Mouse (Mus musculus) brain, embryonic 14.5 days (tissue): ENCODE measurements around the gene Hoxd9. TPM values are rescaled to one million over a fixed set of nuclear protein-coding genes. Genes with fewer than 3 reads are reported as not detected.

ENCODE experiments used
- DNase-seq: peaks from one replicate; pipeline ENCODE4 v3.0.0-alpha.2; 2011; ENCODE audit warnings: low read depth
- CTCF ChIP-seq: fragments of 200-500 bp; IDR thresholded peaks from 2 replicates; pipeline ENCODE4 v1.5.1; 2012; ENCODE audit warnings: inconsistent platforms, mild to moderate bottlenecking, moderate library complexity, borderline replicate concordance; ENCODE audit not compliant: insufficient read depth, insufficient read length; ENCODE audit errors: extremely low read depth
- POLR2A ChIP-seq: fragments of 200-500 bp; IDR thresholded peaks from 2 replicates; pipeline ENCODE4 v1.6.1; 2012; ENCODE audit warnings: mild to moderate bottlenecking, inconsistent platforms, borderline replicate concordance; ENCODE audit not compliant: poor library complexity, insufficient read depth, insufficient read length, severe bottlenecking; ENCODE audit errors: extremely low read depth
- polyA plus RNA-seq: library from polyadenylated mRNA; depleted of rRNA; stranded (reverse); fragments of >200 nt; gene quantifications from 2 replicates; pipeline ENCODE4 v1.2.3, GENCODE M21; 2012

The Hoxd9 gene
- polyA plus RNA-seq, 1 experiment: 0.36 TPM

DNA sequence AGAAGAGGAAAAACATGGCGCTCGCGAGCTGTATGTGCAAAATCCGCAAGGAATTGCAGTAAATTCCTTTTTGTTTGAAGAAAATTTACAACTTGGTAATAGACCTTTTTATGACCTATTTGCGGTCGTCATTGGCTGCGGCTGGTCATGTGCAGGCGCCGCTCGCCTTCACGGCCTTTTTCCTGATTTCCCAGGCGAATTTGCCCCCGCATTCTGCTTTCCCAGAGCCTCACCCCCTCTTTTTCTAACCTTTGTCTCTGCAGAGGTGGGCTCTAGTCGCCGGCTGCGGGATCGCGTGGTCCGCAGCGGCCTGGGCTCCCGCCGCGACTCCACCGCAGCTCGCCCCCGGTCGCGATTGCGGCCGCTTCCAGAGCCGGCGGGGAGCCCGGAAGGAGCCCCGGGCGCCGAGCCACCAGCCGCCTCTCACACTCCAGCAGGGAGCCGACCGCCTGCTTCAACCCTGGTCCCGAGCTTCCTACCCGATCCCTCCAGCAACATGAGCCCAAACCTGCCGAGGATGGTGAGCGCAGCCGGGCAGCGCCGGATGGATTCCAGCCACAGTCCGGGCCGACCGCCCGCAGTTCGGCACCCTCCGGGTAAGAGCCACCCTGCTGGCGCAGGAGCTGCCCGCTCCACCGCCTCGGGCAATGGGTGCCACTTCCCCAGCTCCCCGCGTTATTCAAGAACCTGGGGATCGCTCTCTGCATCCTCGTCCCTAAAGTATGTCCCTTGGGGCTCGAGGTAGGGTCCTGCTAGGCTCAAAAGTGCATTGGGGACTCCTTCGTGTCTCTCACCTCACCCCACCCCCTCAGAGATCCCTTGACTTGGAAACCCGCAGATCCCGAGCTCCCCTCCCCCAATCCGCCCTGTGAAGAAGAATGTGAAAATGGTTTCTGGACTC lies 14.4 kb downstream of the Hoxd9 start, which contains the start of the genes Hoxd3 and Hoxd4:
TSS of gene Hoxd3 (plus strand) at position 207 of the 901 bp plus-strand sequence.
TSS of gene Hoxd4 (plus strand) at position 209 of the 901 bp plus-strand sequence.
- TF ChIP-seq POLR2A (no peak), CTCF (no peak)
- peak; percentile 51 for DNase-seq

GRCm38 (mm10) chr2:74713239-74714150 lies 16.0 kb downstream of the Hoxd9 start:
- DNase-seq: peak; percentile 55
- no peak for TF ChIP-seq CTCF
- no peak for TF ChIP-seq POLR2A

DNA sequence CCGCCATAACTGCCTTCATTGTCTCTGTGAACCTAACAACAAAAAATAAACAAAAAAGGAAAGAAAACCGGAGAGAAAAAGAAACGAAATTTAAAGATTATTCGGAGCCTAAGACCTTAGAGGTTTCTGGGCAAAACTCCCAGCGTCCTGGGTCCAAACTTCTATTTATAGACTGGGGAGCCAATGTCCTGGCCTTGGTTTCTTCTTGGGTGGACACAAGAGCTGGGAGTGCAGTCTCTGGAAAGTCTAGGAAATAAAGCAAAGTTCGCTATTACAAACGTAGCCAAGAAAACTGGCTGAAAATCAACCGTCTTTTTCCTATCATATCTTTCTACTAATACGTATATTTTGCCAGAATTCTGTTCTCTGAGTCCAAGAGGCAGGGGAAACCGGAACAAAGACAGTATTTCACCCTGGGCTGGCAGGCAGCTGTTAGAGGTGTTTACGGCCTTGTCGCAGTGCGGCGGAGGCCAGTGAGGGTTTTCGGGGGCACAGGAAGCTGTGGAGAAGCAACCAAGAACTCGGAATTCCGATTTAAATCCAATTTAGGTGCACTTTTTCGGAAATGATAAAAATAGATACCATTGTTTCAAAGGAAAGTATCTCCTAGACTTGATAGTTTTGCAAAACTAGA lies 16.7 kb downstream of the Hoxd9 start:
- no peak for TF ChIP-seq CTCF
- no peak for TF ChIP-seq POLR2A

GRCm38 (mm10) chr2:74714881-74715280 lies 17.4 kb downstream of the Hoxd9 start:
- DNase-seq: no peak
- TF ChIP-seq POLR2A (no peak), CTCF (no peak)

More for the DNA sequence above, 16.7 kb downstream of the Hoxd9 start:
- DNase-seq: no peak

DNA sequence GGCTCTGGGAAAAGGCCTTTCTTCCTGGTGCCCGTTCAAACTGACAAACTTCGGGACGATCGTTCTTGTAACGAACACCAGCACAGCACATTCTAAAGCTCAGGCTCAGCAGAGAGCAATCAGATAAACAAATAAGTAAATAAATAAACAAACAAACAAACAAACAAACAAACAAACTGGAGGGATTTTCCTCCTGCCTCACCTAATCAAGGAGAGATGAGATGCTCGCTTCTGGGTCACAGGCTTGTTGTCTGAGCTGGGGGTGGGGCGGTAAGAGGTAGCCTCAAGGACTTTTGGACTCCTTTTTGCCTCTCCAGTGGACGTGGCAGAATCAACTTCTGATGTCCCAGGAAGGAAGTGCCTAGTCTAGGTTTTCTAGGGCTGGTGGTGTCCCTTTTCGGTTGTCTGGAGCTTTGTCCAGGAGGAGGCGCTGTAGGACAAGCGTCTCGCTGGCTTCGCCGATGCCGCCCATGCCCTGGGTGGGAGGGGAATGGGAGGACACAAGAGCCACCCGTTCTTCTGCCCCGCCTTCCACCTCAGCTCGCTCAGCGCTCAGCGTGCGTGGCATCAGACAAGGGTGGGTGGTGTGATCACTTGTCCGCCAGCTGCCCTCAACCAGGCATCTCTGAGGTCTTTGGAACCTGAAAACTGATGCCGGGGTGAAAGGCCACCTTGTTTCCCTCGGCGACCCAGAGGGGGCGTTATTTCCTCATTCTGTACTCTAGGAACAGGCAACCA lies 18.1 kb downstream of the Hoxd9 start:
- no peak for TF ChIP-seq POLR2A
- TF ChIP-seq CTCF: peak; percentile 87
- DNase-seq: peak; percentile 89

- TF ChIP-seq POLR2A (no peak), CTCF (no peak)
- no peak for DNase-seq
Measured at GRCm38 (mm10) chr2:74720384-74720783, 22.9 kb downstream of the Hoxd9 start.

DNA sequence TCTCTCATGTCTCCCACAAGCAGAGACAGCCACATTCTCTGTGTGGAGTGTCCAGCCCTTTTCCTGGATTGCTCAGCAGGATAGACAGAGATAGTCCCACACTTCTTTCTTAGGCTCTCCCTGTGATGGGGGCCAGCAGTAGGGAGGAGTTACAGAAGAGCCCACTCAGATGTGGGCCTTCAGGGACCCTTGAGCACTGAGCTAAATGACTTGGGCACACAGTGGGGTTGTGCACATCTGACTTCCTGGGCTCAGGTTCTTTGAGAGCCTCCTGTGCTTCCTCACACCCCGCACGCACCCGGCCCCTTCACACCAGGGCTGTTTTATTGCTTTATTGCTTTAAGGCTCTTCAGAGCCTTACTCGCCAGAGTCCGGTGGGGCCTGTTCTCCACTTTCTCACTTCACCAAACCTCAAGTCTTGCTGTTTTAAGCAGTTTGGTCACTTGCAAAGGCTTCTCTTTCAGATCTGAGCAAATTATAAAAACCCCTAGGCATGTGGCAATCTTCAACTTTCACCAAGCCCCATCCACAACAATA lies 23.5 kb downstream of the Hoxd9 start:
- no peak for TF ChIP-seq CTCF
- no peak for TF ChIP-seq POLR2A
- no peak for DNase-seq

GRCm38 (mm10) chr2:74721882-74722281 lies 24.4 kb downstream of the Hoxd9 start:
- no peak for DNase-seq
- TF ChIP-seq CTCF (no peak), POLR2A (no peak)

GRCm38 (mm10) chr2:74722949-74723348 lies 25.4 kb downstream of the Hoxd9 start:
- DNase-seq: no peak

More at GRCm38 (mm10) chr2:74722949-74723348, 25.4 kb downstream of the Hoxd9 start:
- TF ChIP-seq POLR2A: no peak
- no peak for TF ChIP-seq CTCF
